Mouse (Mus musculus) forebrain, postnatal 0 days (tissue): ENCODE measurements at regions not wholly inside any gene's neighbourhood (a gene's known extent, or its start where the extent isn't known, plus 50 kb on each side); places are given as distances from the start of the nearest gene placed in this dataset.

Experiments used
- ATAC-seq: fragments of 200-750 bp; cut with Nextera tagmentation; 2 replicates; pipeline ENCODE4 v1.8.0; 2017; ENCODE audit warnings: mild to moderate bottlenecking, moderate library complexity
- DNase-seq: peaks from one replicate; pipeline ENCODE4 v3.0.0-alpha.2; 2015
- H3K27ac ChIP-seq: fragments of 300-500 bp; sonication (generic); 2 replicates; pipeline ENCODE4 v1.5.1; 2014; ENCODE audit warnings: low read depth, mild to moderate bottlenecking, antibody characterized with exemption, low read length, moderate library complexity, mixed read lengths
- H3K27me3 ChIP-seq: fragments of 300-500 bp; sonication (generic); 2 replicates; pipeline ENCODE4 v1.6.1; 2014; ENCODE audit warnings: mild to moderate bottlenecking, low read length, mixed read lengths; ENCODE audit not compliant: insufficient read depth
- H3K36me3 ChIP-seq: fragments of 300-500 bp; sonication (generic); 2 replicates; pipeline ENCODE4 v1.6.1; 2014; ENCODE audit warnings: mild to moderate bottlenecking, moderate library complexity; ENCODE audit not compliant: insufficient read depth
- H3K4me1 ChIP-seq: fragments of 300-500 bp; sonication (generic); 2 replicates; pipeline ENCODE4 v1.6.1; 2014; ENCODE audit warnings: antibody characterized with exemption; ENCODE audit not compliant: insufficient read depth
- H3K4me2 ChIP-seq: fragments of 300-500 bp; sonication (generic); 2 replicates; pipeline ENCODE4 v1.6.1; 2014; ENCODE audit warnings: low read depth, mild to moderate bottlenecking, moderate library complexity
- H3K4me3 ChIP-seq: fragments of 300-500 bp; sonication (generic); 2 replicates; pipeline ENCODE4 v1.5.1; 2014; ENCODE audit warnings: low read depth, low read length, mixed read lengths
- H3K9ac ChIP-seq: fragments of 300-500 bp; sonication (generic); 2 replicates; pipeline ENCODE4 v1.6.1; 2014; ENCODE audit warnings: mild to moderate bottlenecking
- H3K9me3 ChIP-seq: fragments of 300-500 bp; sonication (generic); 2 replicates; pipeline ENCODE4 v1.6.1; 2016; ENCODE audit warnings: low read length
- CTCF ChIP-seq: sonication (generic); IDR thresholded peaks from 2 replicates; pipeline ENCODE4 v1.5.1; 2016; ENCODE audit warnings: antibody characterized with exemption, control low read depth, low read depth
- WGBS: fragments of 180-500 bp; shearing (Covaris S2); extraction: QIAGEN DNeasy Blood & Tissue Kit; methylation state at CpG from one replicate; pipeline ENCODE4 v1.1.7; 2014; 5-methylcytosine and 5-hydroxymethylcytosine counted together

GRCm38 (mm10) chr3:112239626-112240120 lies 1019.0 kb downstream of the Amy2a5 start:
- no peak for ATAC-seq
- H3K4me3 ChIP-seq: no peak overlapping the region
- WGBS: 16% methylated on average over 1 of the region's 1 CpGs

More at GRCm38 (mm10) chr3:112239626-112240120, 1019.0 kb downstream of the Amy2a5 start:
- TF ChIP-seq CTCF: no peak
- Histone ChIP-seq H3K36me3 (no peaks in the 10 kb centered on the region), H3K4me2 (no peak overlapping the region), H3K27ac (no peak overlapping the region), H3K4me1 (no peaks in the 10 kb centered on the region), H3K9ac (no peak overlapping the region), H3K9me3 (no peaks in the 10 kb centered on the region), H3K27me3 (no peaks in the 10 kb centered on the region)
- no peak for DNase-seq
